Mouse (Mus musculus): ENCODE data around the gene Nectin1.

Nectin1 gene

DNA sequence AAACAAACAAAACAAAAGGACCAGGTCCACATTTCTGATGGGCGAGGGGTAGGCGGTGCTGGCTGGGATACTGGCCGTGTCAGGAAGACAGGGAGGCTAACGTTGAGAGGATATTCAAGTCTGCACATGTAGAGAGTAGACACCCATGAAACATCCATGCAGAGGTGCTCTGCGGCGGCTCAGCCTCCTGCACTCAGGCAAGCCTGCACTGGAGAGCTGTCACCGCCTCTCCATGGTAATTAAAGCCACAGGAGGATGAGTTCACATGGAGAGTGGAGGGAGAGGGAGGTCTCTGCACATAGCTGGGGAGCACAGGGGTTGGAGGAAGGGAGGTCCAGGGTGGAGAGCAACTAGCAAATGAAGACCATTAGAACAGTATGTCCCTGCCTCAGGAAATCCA lies 107.4 kb downstream of the Nectin1 start:
- no peak for DNase-seq (ENCODE audit: inconsistent age in 2 of 2, low spot score in 1 of 2)

DNA sequence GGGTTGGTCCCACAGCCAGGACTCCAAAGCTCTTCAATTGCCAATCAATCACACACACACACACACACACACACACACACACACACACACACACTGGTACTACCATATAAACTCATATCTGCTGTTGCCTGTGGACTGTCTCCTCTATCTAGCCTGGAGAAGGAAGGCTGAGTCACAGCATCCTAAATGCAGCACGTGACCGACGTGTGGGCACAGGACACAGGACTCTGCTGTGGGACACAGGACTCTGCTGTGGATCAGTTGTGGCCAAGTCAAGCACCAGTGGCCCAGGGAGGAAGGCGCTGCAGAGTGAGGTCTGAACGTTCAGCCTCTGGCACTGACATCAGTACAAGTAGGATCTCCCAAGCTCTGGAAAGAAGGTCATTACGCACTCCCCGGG lies 112.1 kb downstream of the Nectin1 start:
- no peak for DNase-seq (ENCODE audit: inconsistent age in 2 of 2, low spot score in 1 of 2)

Measured in adrenal gland, adult (tissue).